Mouse (Mus musculus) heart, postnatal 25 days (tissue): ENCODE results near the gene Gm49601. TPM values are rescaled to one million over a fixed set of nuclear protein-coding genes. Genes with fewer than 3 reads are reported as not detected.

Experiments used
- DNase-seq: peaks from one replicate; pipeline ENCODE4 v3.0.0; 2022; ENCODE audit warnings: low spot score
- intact Hi-C: fragments of 180-260 bp; cut with DNase I; formaldehyde crosslinking; loops from one replicate; pipeline ENCODE4 v1.15.1; 2025
- total RNA-seq, 2 experiments: library from RNA; stranded (reverse); gene quantifications; 2 replicates each; pipeline ENCODE4 v1.2.3; 2021

Gene Gm49601
- 1 to 10 TPM; 1.0 to 1.6 TPM for total RNA-seq

- peak; percentile 66 for DNase-seq
- intact Hi-C loops, result loop anchor here (1.0 to 10.0 kb wide), 3 partner anchors 52 to 732 kb away; partner anchors contain the start of genes Dgcr2, Gm20518, Tssk1 and Tssk2
Observed at GRCm38 (mm10) chr16:18626376-18626878, at the start of gene Gm49601. Gene Gm49601, minus strand, starts transcription at chr16:18626427.

GRCm38 (mm10) chr16:18673005-18673404, 46.8 kb upstream of the Gm49601 start:
- intact Hi-C loops, result no loop called here
- no peak for DNase-seq

DNA sequence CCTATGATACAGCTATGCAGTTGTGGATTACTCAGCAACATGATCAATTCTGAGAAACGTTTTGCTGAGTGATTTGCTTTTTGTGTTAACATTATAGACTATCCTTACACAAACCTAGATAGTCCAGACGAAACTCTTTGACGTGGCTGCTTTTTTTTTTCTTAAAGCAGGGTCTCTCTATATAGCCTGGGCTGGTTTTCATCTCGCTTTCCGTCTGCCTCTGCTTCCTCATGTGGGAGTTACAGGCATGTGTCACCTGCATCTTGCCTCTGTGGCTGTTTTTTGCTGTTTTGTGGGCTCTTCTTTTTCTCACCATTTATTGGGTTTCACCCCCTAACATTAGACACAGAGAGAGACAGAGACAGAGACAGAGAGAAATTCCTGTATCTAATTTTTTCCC, 45.8 kb upstream of the Gm49601 start:
- no peak for DNase-seq
- intact Hi-C loops, result no loop called here

DNA sequence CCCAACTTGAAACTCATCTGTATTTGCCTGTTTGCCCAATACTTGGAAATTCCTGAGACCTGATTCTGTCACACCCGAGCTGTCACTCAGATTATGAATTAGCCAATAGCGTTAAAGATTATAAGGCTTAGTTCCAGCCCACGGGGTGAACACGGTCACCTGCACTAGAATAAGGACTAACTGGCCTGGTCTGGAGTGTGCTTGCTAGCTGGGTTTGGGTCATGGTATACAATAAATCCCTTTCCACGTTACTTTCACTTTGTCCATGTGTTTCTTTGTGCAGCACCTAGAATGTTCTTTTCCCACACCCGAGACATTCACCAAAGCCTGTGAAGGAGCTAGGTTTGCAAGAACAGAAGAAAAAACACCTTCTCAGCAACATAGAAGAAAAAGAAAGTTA, 43.7 kb upstream of the Gm49601 start:
- no peak for DNase-seq
- intact Hi-C loops, result no loop called here

DNA sequence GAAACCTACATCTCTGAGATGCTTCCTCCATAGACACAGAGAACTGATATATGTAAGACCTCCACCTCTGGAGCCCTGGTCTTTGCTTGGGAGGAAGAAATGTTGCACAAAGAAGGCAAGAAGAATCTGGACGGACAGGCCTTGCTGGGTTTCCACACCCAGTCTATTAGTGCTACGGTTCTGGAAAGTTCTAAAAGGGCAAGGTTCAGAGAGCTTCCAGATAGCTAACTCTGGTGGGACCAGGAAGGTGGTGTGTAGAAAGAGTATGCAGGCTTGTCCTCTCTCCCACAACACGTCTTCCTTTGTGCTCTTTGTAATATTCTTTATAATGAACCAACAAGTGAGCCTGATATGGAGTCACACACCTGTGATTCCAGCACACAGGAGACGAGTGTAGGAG, 32.4 kb upstream of the Gm49601 start:
- intact Hi-C loops, result no loop called here
- no peak for DNase-seq

- no peak for DNase-seq
- intact Hi-C loops, result no loop called here
Observed at GRCm38 (mm10) chr16:18655372-18656098, 29.3 kb upstream of the Gm49601 start.

GRCm38 (mm10) chr16:18653290-18654160, 27.3 kb upstream of the Gm49601 start:
- no peak for DNase-seq
- intact Hi-C loops, result no loop called here

GRCm38 (mm10) chr16:18649126-18649525, 22.9 kb upstream of the Gm49601 start:
- no peak for DNase-seq
- intact Hi-C loops, result no loop called here

DNA sequence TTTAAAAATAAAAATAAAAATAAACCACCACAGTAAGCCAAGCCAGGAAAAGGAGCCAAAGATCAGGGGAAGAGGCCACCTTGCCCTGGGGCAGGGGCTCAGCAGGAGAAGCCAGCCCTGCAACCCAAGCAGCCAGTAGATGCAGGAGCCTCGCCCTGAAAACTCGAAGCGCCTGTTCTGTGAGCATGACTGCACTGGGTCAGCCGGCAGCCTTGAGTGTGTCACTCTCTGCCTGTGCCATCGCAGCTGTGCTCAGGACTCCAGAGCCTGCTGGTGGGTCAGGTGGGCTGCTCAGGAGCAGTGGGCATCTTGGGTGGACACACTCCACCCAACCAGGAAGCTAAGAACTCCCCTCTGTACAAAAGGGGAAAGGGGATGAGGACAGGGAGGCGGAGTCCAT, 19.1 kb upstream of the Gm49601 start:
- intact Hi-C loops, result no loop called here
- no peak for DNase-seq

DNA sequence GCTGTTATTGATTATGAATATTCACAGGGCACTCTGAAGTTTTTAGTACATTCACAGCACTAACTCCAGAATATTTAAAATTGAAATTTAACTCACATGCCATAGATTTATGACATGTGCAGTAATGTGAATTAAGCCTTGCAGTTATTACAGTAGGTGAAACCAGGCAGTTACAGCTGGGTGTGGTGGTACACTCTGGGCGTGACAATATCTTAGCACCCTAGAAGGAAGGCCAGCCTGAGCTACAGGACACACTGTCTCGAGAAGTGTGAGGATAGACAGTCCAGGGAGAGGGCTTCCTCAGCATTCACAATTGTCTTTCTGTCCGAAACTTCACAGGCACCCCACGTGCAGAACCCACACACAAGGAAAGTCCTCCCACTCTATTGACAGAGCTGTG, 18.3 kb upstream of the Gm49601 start:
- intact Hi-C loops, result no loop called here
- DNase-seq, result no peak

- intact Hi-C loops, result no loop called here
- no peak for DNase-seq
Observed at GRCm38 (mm10) chr16:18643406-18643998, 17.3 kb upstream of the Gm49601 start.

DNA sequence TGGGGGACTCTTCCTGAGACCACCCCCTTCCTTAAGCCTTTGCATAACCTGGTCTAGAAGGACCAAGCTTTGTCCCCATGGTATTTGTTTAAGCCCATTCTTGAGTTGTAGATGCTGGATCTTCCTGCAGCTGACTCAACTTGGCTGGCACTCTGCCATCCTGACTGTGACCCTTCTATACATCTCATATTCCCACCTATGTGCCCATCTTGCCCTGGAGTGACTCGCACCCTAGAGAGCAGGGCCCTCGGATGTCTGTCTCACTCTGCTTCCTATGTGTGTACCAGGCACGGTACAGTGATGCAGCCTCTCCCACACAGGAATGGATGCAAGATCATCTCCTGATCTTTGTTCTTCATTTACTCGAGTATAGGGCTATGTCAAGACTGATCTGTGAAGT, 16.7 kb upstream of the Gm49601 start:
- DNase-seq, result no peak
- intact Hi-C loops, result no loop called here

GRCm38 (mm10) chr16:18642291-18642690, 16.1 kb upstream of the Gm49601 start:
- no peak for DNase-seq
- intact Hi-C loops, result no loop called here

GRCm38 (mm10) chr16:18639382-18639929, 13.2 kb upstream of the Gm49601 start:
- no peak for DNase-seq
- intact Hi-C loops, result no loop called here

GRCm38 (mm10) chr16:18638396-18638795, 12.2 kb upstream of the Gm49601 start:
- no peak for DNase-seq
- intact Hi-C loops, result no loop called here

DNA sequence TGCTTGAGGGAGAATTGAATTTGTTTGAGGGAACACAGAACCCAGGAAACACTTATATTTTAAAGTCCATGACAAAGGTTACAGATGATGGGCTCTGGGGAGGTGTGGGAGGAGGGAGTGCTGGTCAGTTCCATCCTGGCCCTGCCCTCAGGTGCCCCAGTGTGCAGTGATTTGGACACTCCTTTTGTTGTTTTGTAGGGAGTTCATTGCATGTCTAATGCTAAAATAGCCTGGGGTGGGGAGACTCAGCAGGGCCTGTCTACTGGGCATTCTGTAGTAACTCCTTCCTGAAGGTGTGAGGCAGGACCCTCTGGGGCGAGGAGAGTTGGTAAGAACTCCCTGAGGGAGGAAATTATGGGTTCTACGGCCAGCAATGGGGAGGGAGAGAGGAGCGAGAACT, 10.6 kb upstream of the Gm49601 start:
- no peak for DNase-seq
- intact Hi-C loops, result no loop called here

- intact Hi-C loops, result no loop called here
- DNase-seq, result no peak
Observed at GRCm38 (mm10) chr16:18636401-18636800, 10.2 kb upstream of the Gm49601 start.

GRCm38 (mm10) chr16:18633333-18633732, 7.1 kb upstream of the Gm49601 start:
- intact Hi-C loops, result no loop called here
- no peak for DNase-seq

- DNase-seq, result no peak
- intact Hi-C loops, result no loop called here
Observed at GRCm38 (mm10) chr16:18632816-18633215, 6.6 kb upstream of the Gm49601 start.

- intact Hi-C loops, result no loop called here
- DNase-seq, result no peak
Observed at GRCm38 (mm10) chr16:18632059-18632458, 5.8 kb upstream of the Gm49601 start.
